Mouse (Mus musculus) hindbrain, postnatal 0 days (tissue): ENCODE data around the gene Rsl24d1. TPM values are rescaled to one million over a fixed set of nuclear protein-coding genes. Genes with fewer than 3 reads are reported as not detected.
A peak's percentile ranks its signal among the peaks of the same experiment; 100 is the strongest.

Experiments used
- ATAC-seq: fragments of 200-750 bp; cut with Nextera tagmentation; 2 replicates; pipeline ENCODE4 v1.8.0; 2017; ENCODE audit warnings: mild to moderate bottlenecking, moderate TSS enrichment, moderate library complexity
- DNase-seq: peaks from one replicate; pipeline ENCODE4 v3.0.0-alpha.2; 2015; ENCODE audit warnings: low spot score
- H3K27ac ChIP-seq: fragments of 300-500 bp; sonication (generic); 2 replicates; pipeline ENCODE4 v1.5.1; 2014; ENCODE audit warnings: mild to moderate bottlenecking
- H3K27me3 ChIP-seq: fragments of 300-500 bp; sonication (generic); 2 replicates; pipeline ENCODE4 v1.6.1; 2014; ENCODE audit warnings: low read length, mixed read lengths; ENCODE audit not compliant: insufficient read depth
- H3K36me3 ChIP-seq: fragments of 300-500 bp; sonication (generic); 2 replicates; pipeline ENCODE4 v1.6.1; 2014; ENCODE audit warnings: low read length, mixed read lengths; ENCODE audit not compliant: insufficient read depth
- H3K4me1 ChIP-seq: fragments of 300-500 bp; sonication (generic); 2 replicates; pipeline ENCODE4 v1.6.1; 2014; ENCODE audit warnings: antibody characterized with exemption, low read length, mixed read lengths; ENCODE audit not compliant: insufficient read depth
- H3K4me2 ChIP-seq: fragments of 300-500 bp; sonication (generic); 2 replicates; pipeline ENCODE4 v1.6.1; 2014; ENCODE audit warnings: low read depth, mild to moderate bottlenecking, low read length, moderate library complexity, mixed read lengths
- H3K4me3 ChIP-seq: fragments of 300-500 bp; sonication (generic); 2 replicates; pipeline ENCODE4 v1.5.1; 2014; ENCODE audit warnings: low read length
- H3K9ac ChIP-seq: fragments of 300-500 bp; sonication (generic); replicated peaks from 2 replicates; pipeline ENCODE4 v1.6.1; 2014; ENCODE audit warnings: mild to moderate bottlenecking, low read length, moderate library complexity, mixed read lengths
- H3K9me3 ChIP-seq: fragments of 300-500 bp; sonication (generic); 2 replicates; pipeline ENCODE4 v1.6.1; 2016; ENCODE audit warnings: low read length, mixed read lengths
- CTCF ChIP-seq: IDR thresholded peaks from 2 replicates; pipeline ENCODE4 v1.5.1; 2016; ENCODE audit warnings: antibody characterized with exemption, control low read depth, low read depth
- WGBS: fragments of 180-500 bp; shearing (Covaris S2); extraction: QIAGEN DNeasy Blood & Tissue Kit; methylation state at CpG from one replicate; pipeline ENCODE4 v1.1.7; 2014; 5-methylcytosine and 5-hydroxymethylcytosine counted together
- polyA plus RNA-seq: library from polyadenylated mRNA; unstranded; fragments of >200 nt; fragmentation: Nextera tagmentation; extraction: Ambion mirVana; gene quantifications from 2 replicates; pipeline ENCODE4 v1.2.1, GENCODE M21; 2015
- total RNA-seq: library from RNA; depleted of rRNA; stranded (reverse); fragments of >200 nt; gene quantifications from 2 replicates; pipeline ENCODE4 v1.2.3, GENCODE M21; 2014

Gene Rsl24d1
- total and polyA plus RNA-seq, 2 experiments from 2014 or later, result 54.1 to 102 TPM

DNA sequence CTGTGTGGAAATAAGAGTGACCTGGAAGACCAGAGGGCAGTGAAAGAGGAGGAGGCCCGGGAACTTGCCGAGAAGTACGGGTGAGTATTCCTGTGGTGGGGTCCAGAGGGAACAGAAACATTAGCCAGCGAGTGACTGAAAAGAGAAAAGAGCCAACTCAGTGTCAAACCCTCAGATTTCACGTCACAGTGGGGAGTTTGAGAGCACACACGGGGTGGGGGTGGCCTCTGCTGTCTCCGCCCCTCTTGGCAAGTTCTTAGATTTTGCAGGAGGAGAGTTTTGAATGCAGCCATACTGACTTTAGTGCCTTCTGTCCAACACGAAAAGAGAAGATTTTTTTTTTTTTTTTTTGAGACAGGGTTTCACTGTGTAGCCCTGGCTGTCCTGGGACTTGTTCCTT is 26.1 kb upstream of the Rsl24d1 start:
- DNase-seq, result no peak
- WGBS, result 47% methylated on average over 8 of the region's 8 CpGs
- ATAC-seq, result no peak

DNA sequence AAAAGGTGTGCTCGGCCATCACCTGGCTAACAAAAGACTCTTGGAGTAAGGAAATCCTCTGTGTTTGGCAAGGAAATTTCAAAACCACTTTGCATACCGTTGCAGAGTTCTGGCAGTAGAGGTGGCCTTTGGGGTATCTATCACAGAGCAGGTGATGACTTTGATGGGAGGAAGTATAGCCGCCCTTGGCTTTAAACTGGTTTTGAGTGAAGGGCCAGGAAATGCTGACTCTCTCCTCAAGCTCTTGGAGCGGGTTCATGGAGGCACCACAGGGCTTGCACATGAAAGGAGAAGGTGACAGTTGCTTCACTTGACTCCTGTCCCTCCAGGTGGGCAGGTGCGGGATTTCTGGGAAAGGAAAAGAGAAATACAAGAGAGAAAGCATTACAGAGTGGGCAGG is 25.6 kb upstream of the Rsl24d1 start:
- Histone ChIP-seq H3K27ac (no peak overlapping the region), H3K9ac (no peak overlapping the region), H3K4me3 (no peak overlapping the region), H3K4me2 (no peak overlapping the region), H3K4me1 (no peaks in the 10 kb centered on the region), H3K27me3 (no peaks in the 10 kb centered on the region), H3K9me3 (no peaks in the 10 kb centered on the region), H3K36me3 (no peaks in the 10 kb centered on the region)
- TF ChIP-seq CTCF, result no peak
- no peak for ATAC-seq
- WGBS, result 73% methylated on average over 5 of the region's 5 CpGs
- DNase-seq, result no peak

More for the DNA sequence above, 26.1 kb upstream of the Rsl24d1 start:
- no peaks in the 10 kb centered on the region for H3K27me3 ChIP-seq
- H3K4me2 ChIP-seq, result no peak overlapping the region
- no peak overlapping the region for H3K27ac ChIP-seq
- H3K4me1 ChIP-seq, result no peaks in the 10 kb centered on the region
- no peak overlapping the region for H3K9ac ChIP-seq
- H3K4me3 ChIP-seq, result no peak overlapping the region
- H3K36me3 ChIP-seq, result no peaks in the 10 kb centered on the region
- no peak for TF ChIP-seq CTCF
- no peaks in the 10 kb centered on the region for H3K9me3 ChIP-seq

DNA sequence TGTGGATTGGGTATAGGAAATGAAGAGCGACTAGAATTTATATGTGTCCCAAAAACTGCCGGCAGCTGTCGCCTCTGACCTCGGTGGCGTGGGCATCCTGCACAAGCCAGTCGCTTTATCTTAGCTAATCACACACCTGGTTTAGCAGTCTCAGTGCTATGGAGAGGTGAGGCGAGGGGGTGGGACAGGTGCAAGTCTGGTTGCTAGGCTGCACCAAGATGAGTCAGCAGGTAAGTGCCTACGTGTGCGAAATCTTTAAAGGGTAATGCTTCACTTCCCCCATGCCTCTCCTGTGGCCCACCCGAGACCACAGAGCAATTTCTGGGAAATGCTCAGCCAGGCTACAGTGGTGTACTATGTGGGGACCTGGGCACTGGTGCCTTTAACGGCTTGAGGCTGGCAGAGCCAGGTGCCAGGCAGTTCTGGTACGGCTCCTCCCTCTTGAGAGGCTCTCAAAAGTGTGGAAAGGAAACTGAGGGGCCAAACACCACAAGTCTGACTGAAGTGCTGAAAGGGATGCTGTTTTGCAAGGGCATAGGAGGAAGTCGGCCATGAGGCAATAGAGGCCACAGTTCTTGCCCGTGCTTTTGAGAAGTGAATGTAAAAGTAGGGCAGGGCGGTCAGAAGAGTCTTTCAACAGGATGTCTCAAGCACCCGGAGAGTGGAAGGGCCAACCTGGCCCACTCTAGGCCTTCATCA is 23.9 kb upstream of the Rsl24d1 start:
- no peaks in the 10 kb centered on the region for H3K4me1 ChIP-seq
- H3K4me2 ChIP-seq, result no peak overlapping the region
- H3K4me3 ChIP-seq, result no peak overlapping the region
- TF ChIP-seq CTCF, result no peak
- H3K36me3 ChIP-seq, result no peaks in the 10 kb centered on the region
- H3K9ac ChIP-seq, result no peak overlapping the region
- ATAC-seq (no peak), DNase-seq (no peak)
- H3K9me3 ChIP-seq, result no peaks in the 10 kb centered on the region
- H3K27ac ChIP-seq, result no peak overlapping the region
- no peaks in the 10 kb centered on the region for H3K27me3 ChIP-seq
- 80% methylated on average over 16 of the region's 16 CpGs for WGBS

DNA sequence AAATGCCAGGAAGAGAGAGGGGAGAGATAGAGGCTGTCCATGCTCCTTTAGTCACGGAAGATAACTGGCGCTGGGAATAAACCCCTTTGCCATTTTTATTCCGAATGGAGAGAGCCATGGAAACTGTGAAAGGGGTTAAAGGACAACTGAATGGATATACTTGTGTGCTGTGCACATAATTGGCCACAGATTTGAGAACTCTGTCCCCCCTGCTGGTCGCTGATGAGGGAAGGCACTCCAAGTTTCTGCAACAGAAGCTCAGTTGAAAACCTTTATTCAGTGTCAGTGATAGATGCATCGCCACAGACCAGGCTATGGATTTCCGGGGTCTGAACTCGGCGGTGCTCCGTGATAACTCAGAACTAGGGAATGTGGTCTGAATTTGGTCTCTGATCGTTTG is 23.1 kb upstream of the Rsl24d1 start:
- no peak for TF ChIP-seq CTCF
- no peak for DNase-seq
- no peak overlapping the region for H3K4me3 ChIP-seq
- no peaks in the 10 kb centered on the region for H3K36me3 ChIP-seq
- H3K27ac ChIP-seq, result no peak overlapping the region
- no peak overlapping the region for H3K9ac ChIP-seq
- H3K4me2 ChIP-seq, result no peak overlapping the region
- H3K9me3 ChIP-seq, result no peaks in the 10 kb centered on the region
- ATAC-seq, result no peak
- H3K4me1 ChIP-seq, result no peaks in the 10 kb centered on the region
- H3K27me3 ChIP-seq, result no peaks in the 10 kb centered on the region
- 70% methylated on average over 10 of the region's 10 CpGs for WGBS

DNA sequence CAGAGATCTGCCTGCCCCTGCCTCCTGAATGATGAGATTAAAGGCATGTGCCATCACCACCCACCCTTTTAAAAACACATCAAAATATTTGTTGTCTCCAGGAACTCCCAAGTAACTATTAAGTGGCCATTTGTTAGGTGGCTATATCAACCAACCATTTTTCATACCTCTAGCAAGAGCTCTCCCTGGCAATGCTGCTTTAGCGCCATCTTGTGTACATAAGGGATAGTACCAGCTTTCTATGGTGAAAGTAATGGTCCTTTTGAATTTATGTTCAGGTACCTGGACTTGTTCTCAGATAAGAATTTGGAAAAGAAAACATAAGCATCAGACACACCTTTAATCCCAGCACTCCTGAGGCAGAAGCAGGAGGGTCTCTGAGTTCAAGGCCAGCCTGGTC is 21.5 kb upstream of the Rsl24d1 start:
- H3K9me3 ChIP-seq, result no peaks in the 10 kb centered on the region

DNA sequence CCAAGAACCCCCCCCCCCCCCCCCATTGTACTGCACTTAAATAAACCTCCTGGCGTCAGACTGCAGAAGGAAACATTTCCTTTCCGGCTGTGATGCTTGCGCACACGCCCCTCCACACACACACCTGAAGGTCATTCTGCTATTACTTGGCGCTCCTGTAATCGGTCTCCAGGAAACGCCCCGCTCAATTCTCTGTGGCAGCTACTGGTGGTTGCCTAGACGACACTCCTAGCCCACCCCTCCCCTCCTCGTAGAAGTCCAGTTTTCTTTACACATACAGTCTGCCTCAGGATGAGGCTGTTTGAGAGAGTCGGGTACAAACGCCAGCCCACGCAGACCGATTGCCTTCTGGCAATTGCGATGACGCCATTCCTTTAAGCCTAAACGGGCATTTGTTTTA is 18.6 kb upstream of the Rsl24d1 start:
- peak; percentile 71 for DNase-seq
- peak; percentile 87 for ATAC-seq
- WGBS, result 18% methylated on average over 17 of the region's 17 CpGs
- Histone ChIP-seq H3K9me3 (no peaks in the 10 kb centered on the region), H3K27ac (0 out of 2 replicates have a peak overlapping the region, but pooled peaks have one; percentile 17), H3K4me3 (no peak overlapping the region), H3K27me3 (no peaks in the 10 kb centered on the region), H3K36me3 (no peaks in the 10 kb centered on the region), H3K4me2 (peak overlapping the region; percentile 41), H3K9ac (no peak overlapping the region), H3K4me1 (no peaks in the 10 kb centered on the region)
- TF ChIP-seq CTCF, result no peak

More for the DNA sequence above, 21.5 kb upstream of the Rsl24d1 start:
- no peak overlapping the region for H3K9ac ChIP-seq
- no peaks in the 10 kb centered on the region for H3K36me3 ChIP-seq
- H3K27me3 ChIP-seq, result no peaks in the 10 kb centered on the region
- H3K27ac ChIP-seq, result no peak overlapping the region
- peak; percentile 93 for TF ChIP-seq CTCF
- WGBS, result 0% methylated on average over 1 of the region's 1 CpGs
- H3K4me3 ChIP-seq, result no peak overlapping the region
- DNase-seq (peak; percentile 82), ATAC-seq (no peak; the same call in 1 of the 2 replicates)
- no peak overlapping the region for H3K4me2 ChIP-seq
- no peaks in the 10 kb centered on the region for H3K4me1 ChIP-seq

DNA sequence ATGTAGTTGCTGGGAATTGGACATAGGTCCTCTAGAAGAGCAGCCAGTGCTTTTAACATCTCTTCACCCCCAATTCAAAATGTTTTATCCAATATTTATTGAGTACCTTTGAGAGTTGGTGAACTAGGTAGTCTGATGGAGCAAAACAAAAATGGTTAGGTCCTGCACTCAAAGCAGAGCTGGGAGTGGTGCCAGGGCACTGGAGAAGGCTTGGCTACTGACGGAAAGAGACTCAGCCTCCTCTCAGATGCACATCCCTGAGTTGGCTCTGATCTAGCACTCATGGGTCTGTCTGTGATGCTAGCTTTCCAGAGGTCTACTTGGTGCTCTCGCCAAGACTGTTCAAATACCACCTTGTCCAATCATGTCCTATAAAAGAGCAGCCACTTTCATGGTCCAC is 15.3 kb upstream of the Rsl24d1 start:
- ATAC-seq (no peak), DNase-seq (no peak)
- no peak overlapping the region for H3K4me2 ChIP-seq
- no peaks in the 10 kb centered on the region for H3K4me1 ChIP-seq
- WGBS, result 74% methylated on average over 2 of the region's 2 CpGs
- no peak overlapping the region for H3K9ac ChIP-seq
- H3K27me3 ChIP-seq, result no peaks in the 10 kb centered on the region; the same call in 1 of the 2 replicates
- TF ChIP-seq CTCF, result no peak
- H3K4me3 ChIP-seq, result no peak overlapping the region
- no peak overlapping the region for H3K27ac ChIP-seq
- H3K36me3 ChIP-seq, result no peaks in the 10 kb centered on the region
- no peaks in the 10 kb centered on the region for H3K9me3 ChIP-seq
